Mouse (Mus musculus) spleen, postnatal 14 days (tissue): ENCODE data around the gene Lrpap1.

Source experiments
- DNase-seq, 2 experiments: peaks; one replicate each; pipeline ENCODE4 v3.0.0; 2021 to 2022; ENCODE audit warnings: low spot score in 2 of 2

Gene Lrpap1

GRCm38 (mm10) chr5:35120024-35120423 lies 14.5 kb upstream of the Lrpap1 start:
- DNase-seq = no peak

DNA sequence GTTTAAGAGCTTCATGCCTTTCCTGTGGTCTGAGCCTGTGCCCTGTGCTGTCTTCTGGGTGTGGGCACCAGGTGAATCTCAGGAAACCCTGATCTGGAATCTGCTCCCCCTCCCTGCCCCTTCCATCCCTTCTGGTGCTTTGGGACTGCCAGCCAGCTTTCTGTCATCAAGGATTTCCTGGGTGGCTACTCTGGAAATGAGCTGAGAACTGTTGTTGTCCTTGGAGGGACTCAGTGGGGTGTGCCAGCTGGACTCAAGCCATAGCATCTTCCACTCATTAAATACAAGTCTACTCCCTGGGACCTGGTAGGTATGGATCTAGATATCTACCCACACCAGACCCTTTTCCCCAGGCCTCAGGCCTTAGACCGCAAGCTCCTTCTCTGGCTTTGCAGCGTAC lies 12.9 kb upstream of the Lrpap1 start:
- DNase-seq = no peak

- DNase-seq = no peak
Observed at GRCm38 (mm10) chr5:35117633-35118032, 12.1 kb upstream of the Lrpap1 start.

DNA sequence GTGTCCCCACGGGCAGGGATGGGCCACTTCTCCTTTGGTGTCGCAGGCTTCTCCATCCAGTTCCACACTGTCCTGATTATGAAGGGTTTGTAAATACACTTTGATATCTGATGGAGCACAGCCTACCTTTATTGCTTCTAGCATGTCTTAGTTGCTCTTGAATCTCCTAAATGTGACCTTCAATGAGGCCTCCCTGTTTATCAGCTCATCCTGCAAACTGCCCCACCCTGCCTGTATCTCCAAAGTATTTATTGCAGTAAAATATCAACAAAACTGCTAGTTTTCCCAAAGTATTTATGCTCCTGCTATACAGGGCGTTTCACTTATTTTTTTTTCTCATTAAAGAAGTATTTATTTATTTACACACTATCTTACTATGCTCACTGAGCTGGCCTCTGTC lies 10.4 kb upstream of the Lrpap1 start:
- DNase-seq = no peak

GRCm38 (mm10) chr5:35112444-35112843 lies 6.9 kb upstream of the Lrpap1 start:
- DNase-seq = no peak

DNA sequence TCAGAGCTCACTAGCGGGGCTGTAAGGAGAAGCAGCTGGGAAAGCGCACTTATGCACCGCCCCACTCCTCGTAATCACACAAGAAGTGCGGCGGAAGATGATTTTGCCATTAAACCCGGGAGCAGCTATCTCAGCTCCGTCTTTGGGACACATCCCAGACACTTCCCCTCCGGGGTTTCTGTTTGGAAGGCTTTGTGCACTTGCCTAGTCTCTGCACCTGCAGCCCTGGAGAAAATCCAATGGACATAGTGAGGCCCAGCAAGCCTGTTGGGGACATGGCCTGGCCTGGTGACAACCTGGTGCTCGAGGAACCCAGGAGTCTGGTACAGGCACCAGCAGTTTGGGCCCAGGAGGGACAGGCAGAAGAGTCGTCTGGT lies 344 bp upstream of the Lrpap1 start:
- DNase-seq = no peak

DNA sequence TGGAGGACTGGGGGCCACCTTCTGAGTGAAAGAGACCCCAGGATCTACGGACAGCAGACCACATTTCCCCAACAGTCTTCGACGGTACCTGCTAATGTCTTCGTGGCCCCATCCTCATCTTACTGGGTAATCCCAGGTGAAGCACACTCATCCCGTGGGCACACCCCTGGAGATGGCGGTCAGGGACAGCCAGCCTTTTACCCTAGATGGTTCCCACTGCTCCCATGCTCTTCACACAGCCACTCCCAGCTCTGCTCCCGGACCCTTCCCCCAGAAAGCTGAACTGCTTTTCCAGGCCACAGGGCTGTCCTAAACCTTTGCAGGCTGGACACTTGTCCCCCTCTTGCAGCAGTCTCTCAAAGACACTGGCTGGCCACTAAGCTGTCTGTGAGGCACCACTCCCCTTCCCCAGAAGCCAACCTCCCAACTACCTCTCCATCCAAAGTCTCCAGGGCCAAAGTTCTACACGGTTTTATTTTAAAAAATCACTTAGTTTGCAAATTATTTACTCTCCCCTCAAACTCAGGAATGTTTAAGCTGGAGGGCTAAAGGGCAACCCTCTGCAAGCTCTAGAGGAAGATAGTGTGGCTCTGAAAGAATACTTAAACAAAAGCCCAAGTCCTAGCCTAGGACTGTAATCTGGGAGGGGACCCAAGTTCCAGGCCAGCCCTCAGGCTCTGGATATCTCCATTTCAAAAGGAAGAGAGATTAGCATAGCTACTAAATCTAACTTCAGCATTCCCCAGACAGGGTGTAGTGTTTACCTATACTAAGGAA lies 1.2 kb downstream of the Lrpap1 start:
- DNase-seq = no peak

DNA sequence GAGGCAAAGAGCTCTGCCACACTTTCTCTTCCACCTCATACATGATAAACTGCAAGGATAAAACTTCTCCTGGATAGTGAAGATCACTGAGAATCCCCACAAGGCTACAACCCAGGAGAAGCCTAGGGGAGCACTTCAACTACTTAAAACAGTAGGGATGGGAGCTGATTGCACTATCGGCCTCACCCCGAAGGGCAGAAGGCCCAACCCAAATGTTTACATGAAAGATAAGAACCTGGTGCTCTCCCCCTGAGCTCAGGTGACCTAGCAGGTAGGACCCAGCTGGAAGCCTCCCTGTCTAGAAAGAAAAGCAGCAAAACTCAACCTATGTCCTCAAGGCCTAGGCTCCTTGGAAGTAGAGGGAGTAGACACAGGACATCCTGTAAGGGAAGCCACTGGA lies 2.0 kb downstream of the Lrpap1 start:
- no peak for DNase-seq

- no peak for DNase-seq
Observed at GRCm38 (mm10) chr5:35103086-35103485, 2.5 kb downstream of the Lrpap1 start.

GRCm38 (mm10) chr5:35091636-35092035 lies 13.9 kb downstream of the Lrpap1 start:
- DNase-seq = no peak

DNA sequence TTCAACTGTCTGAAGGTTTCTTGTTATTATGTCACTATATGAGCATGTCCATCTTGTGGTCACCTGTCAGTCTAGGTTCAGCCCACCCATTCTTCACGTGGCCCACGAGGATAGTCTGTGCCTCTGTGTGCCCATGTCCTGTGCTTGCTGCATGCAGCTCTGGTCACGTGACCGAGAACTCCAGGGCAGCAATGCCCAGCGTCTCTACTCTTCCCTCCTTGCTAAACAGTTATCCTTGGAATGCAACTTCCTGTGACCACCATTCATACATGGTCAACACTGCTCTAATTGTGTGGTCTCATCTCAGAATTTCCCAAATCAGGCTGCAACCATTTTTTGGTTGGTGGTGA lies 16.0 kb downstream of the Lrpap1 start:
- no peak for DNase-seq

- peak; percentile 45 to 67 for DNase-seq
Observed at GRCm38 (mm10) chr5:35088785-35089613, 16.6 kb downstream of the Lrpap1 start.

- no peak for DNase-seq
Observed at GRCm38 (mm10) chr5:35084913-35085312, 20.7 kb downstream of the Lrpap1 start.

- no peak for DNase-seq
Observed at GRCm38 (mm10) chr5:35079101-35079500, 26.5 kb downstream of the Lrpap1 start.

DNA sequence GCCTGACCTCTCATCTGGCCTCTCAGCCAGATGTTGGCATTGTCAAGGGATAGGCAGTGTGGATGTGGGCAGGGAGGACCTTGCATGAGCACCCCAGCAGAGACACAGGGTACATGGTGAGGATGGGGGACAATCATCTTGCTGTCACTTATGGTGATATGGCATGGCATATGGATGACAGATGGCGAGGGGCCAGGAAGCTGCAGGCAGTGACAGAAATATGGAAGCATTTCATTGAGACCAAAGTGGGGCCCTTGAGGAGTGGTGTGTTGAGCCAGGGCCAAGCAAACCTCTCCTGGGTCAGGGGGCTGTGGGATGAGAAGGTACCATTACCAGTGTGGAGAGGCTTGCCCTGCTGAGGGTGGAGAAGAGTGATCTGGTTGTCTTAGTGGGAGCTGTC lies 29.2 kb downstream of the Lrpap1 start:
- no peak for DNase-seq

DNA sequence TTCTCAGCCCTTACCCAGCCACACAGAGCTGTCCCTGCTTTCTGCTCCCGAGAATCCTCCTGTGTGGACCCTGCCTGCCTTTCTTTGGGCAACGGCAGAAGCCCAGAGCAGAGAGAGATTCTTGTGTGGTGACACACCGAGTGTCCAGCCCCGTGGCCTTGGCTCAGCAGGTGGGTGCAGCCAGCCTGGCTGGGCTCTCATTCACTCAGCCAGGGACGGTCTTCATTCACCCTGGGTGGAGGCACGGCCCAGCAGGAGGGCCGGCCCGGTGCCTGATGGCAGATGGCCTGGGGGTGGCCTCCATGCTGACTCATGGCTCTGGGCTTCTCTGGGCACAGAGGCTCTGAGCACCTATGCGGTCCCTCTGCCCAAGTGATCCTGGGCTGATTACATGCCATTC lies 31.6 kb downstream of the Lrpap1 start:
- no peak for DNase-seq

- DNase-seq = no peak
Observed at GRCm38 (mm10) chr5:35073235-35073634, 32.3 kb downstream of the Lrpap1 start.

GRCm38 (mm10) chr5:35071855-35072254 lies 33.7 kb downstream of the Lrpap1 start:
- DNase-seq = no peak

- DNase-seq = no peak
Observed at GRCm38 (mm10) chr5:35070953-35071352, 34.6 kb downstream of the Lrpap1 start.

DNA sequence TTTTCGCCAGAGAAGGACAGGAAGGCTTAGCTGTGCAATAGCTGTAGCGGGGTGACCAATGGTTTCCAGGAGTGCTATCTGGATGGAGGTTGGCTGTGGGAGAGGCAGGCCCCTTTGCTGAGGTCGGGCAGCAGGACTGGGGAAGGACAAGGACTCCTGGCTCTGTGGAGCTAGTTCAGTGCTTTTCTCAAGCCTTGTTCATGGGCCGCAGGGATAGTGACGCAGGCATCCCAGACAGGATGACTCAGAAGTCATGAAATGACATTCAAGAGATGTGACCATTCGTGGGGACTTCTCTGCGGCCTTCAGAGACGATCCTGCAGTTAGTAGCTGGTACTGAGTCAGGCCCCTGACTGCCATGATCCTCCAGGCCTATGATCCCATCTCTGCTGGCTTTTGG lies 35.3 kb downstream of the Lrpap1 start:
- DNase-seq = no peak

DNA sequence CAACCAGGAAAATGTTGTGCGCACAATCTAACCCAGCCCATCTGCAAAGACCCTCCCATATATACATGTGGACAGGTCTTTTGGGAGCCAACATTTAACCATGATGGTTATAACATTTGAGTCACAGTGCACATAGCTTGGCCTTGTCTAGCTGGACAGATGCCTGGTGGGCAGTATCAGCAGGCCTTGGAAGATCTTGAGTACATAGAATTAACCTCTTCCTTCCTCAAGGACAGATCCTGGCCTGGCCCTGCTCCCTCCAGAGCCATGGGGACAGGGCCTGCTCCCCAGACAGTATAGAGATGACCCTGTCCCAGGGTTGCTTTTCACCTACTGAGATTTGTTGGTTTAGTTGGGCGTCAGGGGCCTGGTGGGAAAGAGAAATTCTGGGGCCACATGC lies 35.7 kb downstream of the Lrpap1 start:
- DNase-seq = no peak

GRCm38 (mm10) chr5:35060098-35060497 lies 45.5 kb downstream of the Lrpap1 start:
- DNase-seq = no peak

DNA sequence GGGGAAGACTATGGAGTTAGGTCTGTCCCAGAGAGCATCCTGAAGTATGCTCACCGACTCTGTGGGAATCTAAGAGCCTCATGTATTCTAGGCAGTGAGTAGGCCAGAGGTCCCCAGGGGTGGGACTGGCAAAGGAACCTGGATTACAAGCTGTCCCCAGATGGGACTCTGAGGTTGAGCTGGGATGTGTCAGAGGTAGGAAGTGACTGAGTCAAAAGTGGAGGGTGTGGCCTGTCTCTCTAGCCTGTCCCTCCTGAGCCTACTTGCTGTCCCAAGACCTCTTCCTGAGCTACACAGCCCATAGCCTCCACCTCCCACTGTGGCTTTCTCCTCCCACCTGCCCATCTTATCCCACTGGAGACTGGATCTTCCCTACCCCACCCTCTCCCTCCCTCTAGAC lies 47.4 kb downstream of the Lrpap1 start:
- DNase-seq = no peak
